Mouse (Mus musculus): ENCODE results near the gene Erh. TPM values are rescaled to one million over a fixed set of nuclear protein-coding genes. Genes with fewer than 3 reads are reported as not detected.

The Erh gene
- polyA plus RNA-seq, 1 experiment from 2014 or later = 330 TPM

DNA sequence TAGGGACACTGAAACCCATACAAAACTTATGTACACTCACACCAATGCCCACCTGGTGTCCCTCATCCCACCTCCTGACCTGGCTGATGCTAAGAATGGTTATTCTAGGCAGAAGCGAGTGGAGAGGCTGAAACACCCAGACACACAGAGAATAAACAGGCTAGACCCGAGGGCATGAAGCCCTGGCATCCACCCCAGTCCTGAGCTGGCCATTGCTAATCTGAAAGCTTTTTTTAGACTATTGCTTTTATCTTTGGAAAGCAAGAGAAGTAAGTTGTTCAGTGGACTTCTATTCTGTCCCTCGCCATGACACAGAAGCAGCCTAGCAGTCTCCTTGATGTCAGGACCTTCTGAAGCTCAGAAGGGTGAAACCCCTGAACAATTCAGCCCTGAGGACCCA, 34.2 kb downstream of the Erh start:
- no peak for ATAC-seq (ENCODE audit: low FRiP score, low read depth)
- H3K9ac ChIP-seq (replicated peaks) = no peak overlapping the region
- H3K27me3 ChIP-seq = no peaks in the 10 kb centered on the region
- no peaks in the 10 kb centered on the region for H3K4me1 ChIP-seq
- WGBS = 82% methylated on average over 3 of the region's 3 CpGs
- H3K27ac ChIP-seq (replicated peaks) = no peak overlapping the region
- no peak overlapping the region for H3K4me3 ChIP-seq
- no peaks in the 10 kb centered on the region for H3K9me3 ChIP-seq
- no peak overlapping the region for H3K4me2 ChIP-seq (replicated peaks)
- no peaks in the 10 kb centered on the region for H3K36me3 ChIP-seq

DNA sequence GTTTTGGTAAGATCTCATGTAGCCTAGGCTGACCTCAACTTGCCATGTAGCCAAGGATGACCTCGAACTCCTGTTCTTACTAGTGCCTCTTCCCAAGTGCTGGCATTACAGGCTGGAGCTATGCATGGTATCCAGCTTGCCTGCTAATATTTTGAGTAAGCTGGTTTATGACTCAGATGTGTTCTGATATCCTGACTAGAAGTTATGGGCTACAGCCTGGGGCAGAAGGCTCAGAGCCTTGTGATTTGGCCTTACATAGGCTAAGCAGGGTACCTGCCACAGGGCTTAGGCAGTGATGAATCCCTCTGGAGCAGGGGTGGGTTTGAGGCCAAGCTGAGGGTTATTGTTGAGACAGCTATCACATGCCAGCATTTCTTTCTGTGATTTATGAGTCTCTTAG, 35.6 kb downstream of the Erh start:
- no peak for ATAC-seq (ENCODE audit: low FRiP score, low read depth)
- 93% methylated on average over 1 of the region's 1 CpGs for WGBS
- no peaks in the 10 kb centered on the region for H3K27me3 ChIP-seq

GRCm38 (mm10) chr12:80604218-80604617, 39.9 kb downstream of the Erh start:
- H3K36me3 ChIP-seq = peaks cover 26% of the 10 kb centered on the region; the same call in 1 of the 2 replicates
- no peaks in the 10 kb centered on the region for H3K27me3 ChIP-seq
- H3K9ac ChIP-seq (replicated peaks) = no peak overlapping the region
- ATAC-seq (ENCODE audit: low FRiP score, low read depth) = no peak
- no peak overlapping the region for H3K4me2 ChIP-seq (replicated peaks)
- no peak overlapping the region for H3K27ac ChIP-seq (replicated peaks)
- no peaks in the 10 kb centered on the region for H3K4me1 ChIP-seq
- no peak overlapping the region for H3K4me3 ChIP-seq
- 75% methylated on average over 2 of the region's 2 CpGs for WGBS
- no peaks in the 10 kb centered on the region for H3K9me3 ChIP-seq

More for the DNA sequence above, 35.6 kb downstream of the Erh start:
- Histone ChIP-seq H3K9ac (replicated peaks) (no peak overlapping the region), H3K9me3 (no peaks in the 10 kb centered on the region), H3K4me2 (replicated peaks) (no peak overlapping the region), H3K27ac (replicated peaks) (no peak overlapping the region), H3K4me1 (no peaks in the 10 kb centered on the region), H3K36me3 (0 out of 2 replicates have a peak, but pooled peaks cover 5% of the 10 kb centered on the region), H3K4me3 (no peak overlapping the region)

- Histone ChIP-seq H3K27me3 (no peaks in the 10 kb centered on the region), H3K4me3 (no peak overlapping the region), H3K4me1 (0 out of 2 replicates have a peak, but pooled peaks cover 2% of the 10 kb centered on the region), H3K4me2 (replicated peaks) (no peak overlapping the region), H3K9ac (replicated peaks) (no peak overlapping the region), H3K36me3 (peaks cover 32% of the 10 kb centered on the region; the same call in 1 of the 2 replicates), H3K9me3 (no peaks in the 10 kb centered on the region), H3K27ac (replicated peaks) (no peak overlapping the region)
- WGBS = 88% methylated on average over 4 of the region's 4 CpGs
- ATAC-seq (ENCODE audit: low FRiP score, low read depth) = no peak
Measured at GRCm38 (mm10) chr12:80603566-80603965, 40.6 kb downstream of the Erh start.

DNA sequence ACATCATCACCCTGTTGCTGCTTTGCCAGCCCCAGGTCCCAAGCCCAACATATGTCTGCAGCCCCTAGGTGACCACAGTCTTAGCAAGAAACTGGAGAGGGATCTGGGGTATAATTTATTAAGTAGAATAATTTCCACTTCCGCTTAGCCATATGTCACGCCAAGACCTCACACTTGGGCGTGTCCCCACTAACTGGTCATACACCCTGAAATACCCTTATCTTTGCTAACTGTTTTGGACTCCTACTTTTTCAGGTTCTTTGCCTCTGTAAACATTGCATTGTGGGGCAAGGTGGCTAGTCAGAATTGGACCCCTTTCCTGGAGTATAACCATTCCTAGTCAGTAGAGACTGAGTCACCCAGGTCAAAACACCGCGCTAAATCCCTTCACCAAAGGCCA, 41.7 kb downstream of the Erh start:
- Histone ChIP-seq H3K4me2 (replicated peaks) (no peak overlapping the region), H3K36me3 (peaks cover 40% of the 10 kb centered on the region; the same call in 1 of the 2 replicates), H3K4me3 (no peak overlapping the region), H3K9ac (replicated peaks) (no peak overlapping the region), H3K9me3 (no peaks in the 10 kb centered on the region), H3K27me3 (no peaks in the 10 kb centered on the region), H3K27ac (replicated peaks) (no peak overlapping the region), H3K4me1 (0 out of 2 replicates have a peak, but pooled peaks cover 2% of the 10 kb centered on the region)
- ATAC-seq (ENCODE audit: low FRiP score, low read depth) = no peak
- WGBS = 94% methylated on average over 5 of the region's 5 CpGs

- Histone ChIP-seq H3K9ac (replicated peaks) (no peak overlapping the region), H3K4me1 (0 out of 2 replicates have a peak, but pooled peaks cover 2% of the 10 kb centered on the region), H3K27ac (replicated peaks) (no peak overlapping the region), H3K27me3 (no peaks in the 10 kb centered on the region), H3K9me3 (no peaks in the 10 kb centered on the region), H3K36me3 (peaks cover 40% of the 10 kb centered on the region; the same call in 1 of the 2 replicates), H3K4me3 (no peak overlapping the region), H3K4me2 (replicated peaks) (no peak overlapping the region)
- 89% methylated on average over 9 of the region's 9 CpGs for WGBS
- no peak for ATAC-seq (ENCODE audit: low FRiP score, low read depth)
Measured at GRCm38 (mm10) chr12:80601597-80602269, 42.4 kb downstream of the Erh start.

GRCm38 (mm10) chr12:80598756-80599155, 45.4 kb downstream of the Erh start:
- 46% methylated on average over 6 of the region's 6 CpGs for WGBS
- no peak overlapping the region for H3K27ac ChIP-seq (replicated peaks)
- H3K27me3 ChIP-seq = no peaks in the 10 kb centered on the region
- no peaks in the 10 kb centered on the region for H3K9me3 ChIP-seq
- ATAC-seq (ENCODE audit: low FRiP score, low read depth) = no peak
- peaks cover 40% of the 10 kb centered on the region; the same call in 1 of the 2 replicates for H3K36me3 ChIP-seq
- H3K4me2 ChIP-seq (replicated peaks) = no peak overlapping the region
- 0 out of 2 replicates have a peak, but pooled peaks cover 2% of the 10 kb centered on the region for H3K4me1 ChIP-seq
- H3K4me3 ChIP-seq = no peak overlapping the region
- H3K9ac ChIP-seq (replicated peaks) = no peak overlapping the region

GRCm38 (mm10) chr12:80598236-80598635, 45.9 kb downstream of the Erh start:
- ATAC-seq (ENCODE audit: low FRiP score, low read depth) = no peak
- H3K27ac ChIP-seq (replicated peaks) = no peak overlapping the region
- H3K36me3 ChIP-seq = peaks cover 40% of the 10 kb centered on the region; the same call in 1 of the 2 replicates
- H3K9ac ChIP-seq (replicated peaks) = no peak overlapping the region
- H3K4me1 ChIP-seq = 0 out of 2 replicates have a peak, but pooled peaks cover 2% of the 10 kb centered on the region
- no peak overlapping the region for H3K4me2 ChIP-seq (replicated peaks)
- 39% methylated on average over 7 of the region's 7 CpGs for WGBS
- no peak overlapping the region for H3K4me3 ChIP-seq
- no peaks in the 10 kb centered on the region for H3K27me3 ChIP-seq
- H3K9me3 ChIP-seq = no peaks in the 10 kb centered on the region

DNA sequence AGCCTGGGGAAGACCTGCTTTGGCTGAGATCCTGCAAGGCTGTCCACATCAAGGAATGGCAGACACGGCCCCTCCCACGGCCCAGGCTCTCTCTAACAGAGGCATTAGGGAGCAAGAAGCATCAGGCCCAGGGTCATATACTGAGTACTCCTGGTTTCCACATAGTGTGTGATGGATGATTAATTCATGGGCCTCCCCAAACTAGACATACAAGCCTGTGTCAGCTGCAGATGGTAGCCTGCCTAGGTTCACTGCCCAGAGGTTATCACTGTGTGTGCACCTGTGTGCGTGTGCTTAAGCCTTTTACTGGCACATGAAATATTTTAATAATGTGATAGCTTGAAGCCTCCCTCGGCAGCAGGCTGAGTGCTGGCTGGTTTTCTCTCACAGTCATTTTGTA, 48.2 kb downstream of the Erh start:
- Histone ChIP-seq H3K4me1 (0 out of 2 replicates have a peak, but pooled peaks cover 2% of the 10 kb centered on the region), H3K9me3 (no peaks in the 10 kb centered on the region), H3K36me3 (peaks cover 48% of the 10 kb centered on the region), H3K9ac (replicated peaks) (no peak overlapping the region), H3K4me3 (no peak overlapping the region), H3K27ac (replicated peaks) (no peak overlapping the region), H3K4me2 (replicated peaks) (no peak overlapping the region), H3K27me3 (no peaks in the 10 kb centered on the region)
- no peak for ATAC-seq (ENCODE audit: low FRiP score, low read depth)
- WGBS = 94% methylated on average over 4 of the region's 4 CpGs

DNA sequence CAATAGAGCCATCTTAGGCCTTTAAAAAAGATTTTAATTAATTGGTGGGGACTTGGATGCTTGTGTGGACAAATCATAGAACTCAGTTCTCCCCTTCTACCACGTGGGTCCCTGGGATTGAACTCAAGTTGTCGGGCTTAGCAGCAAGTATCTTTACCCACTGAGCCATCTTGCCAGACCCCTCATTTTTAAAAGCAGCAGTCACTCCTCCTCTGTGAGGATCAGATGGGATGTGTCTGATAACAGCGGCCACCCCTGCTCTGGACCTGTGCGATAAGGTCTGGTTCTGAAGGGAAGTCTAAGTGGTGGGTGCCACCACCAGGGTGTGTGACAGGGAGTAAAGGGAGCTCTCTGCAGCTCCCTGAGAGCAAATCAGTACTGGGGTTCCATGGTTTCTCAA, 48.6 kb downstream of the Erh start:
- no peak overlapping the region for H3K4me2 ChIP-seq (replicated peaks)
- no peak overlapping the region for H3K4me3 ChIP-seq
- H3K9me3 ChIP-seq = no peaks in the 10 kb centered on the region
- peaks cover 51% of the 10 kb centered on the region for H3K36me3 ChIP-seq
- 97% methylated on average over 4 of the region's 4 CpGs for WGBS
- ATAC-seq (ENCODE audit: low FRiP score, low read depth) = no peak
- H3K27ac ChIP-seq (replicated peaks) = no peak overlapping the region
- no peak overlapping the region for H3K9ac ChIP-seq (replicated peaks)
- H3K4me1 ChIP-seq = 0 out of 2 replicates have a peak, but pooled peaks cover 2% of the 10 kb centered on the region
- no peaks in the 10 kb centered on the region for H3K27me3 ChIP-seq

DNA sequence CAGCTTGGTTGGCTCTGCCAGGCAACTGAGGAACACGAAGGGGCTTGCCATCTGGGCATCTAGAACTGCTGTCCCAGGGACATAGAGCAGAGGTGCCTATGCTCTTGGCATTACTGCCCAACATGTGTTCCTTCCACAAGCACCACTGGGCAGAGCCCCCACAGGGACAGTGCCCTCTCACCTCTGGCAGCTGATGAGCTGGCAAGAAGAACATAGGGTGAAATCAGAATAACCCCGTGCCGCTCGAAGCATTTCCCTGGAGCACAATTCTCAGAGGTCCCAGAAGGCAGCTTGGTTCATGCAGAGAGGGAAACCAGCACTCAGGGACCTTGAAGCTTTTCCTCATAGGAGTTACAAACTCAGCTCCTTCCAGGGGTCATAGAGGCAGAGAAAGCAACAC, 49.4 kb downstream of the Erh start:
- H3K9me3 ChIP-seq = no peaks in the 10 kb centered on the region
- peaks cover 53% of the 10 kb centered on the region for H3K36me3 ChIP-seq
- no peak for ATAC-seq (ENCODE audit: low FRiP score, low read depth)
- no peak overlapping the region for H3K4me2 ChIP-seq (replicated peaks)
- no peak overlapping the region for H3K4me3 ChIP-seq
- no peaks in the 10 kb centered on the region for H3K27me3 ChIP-seq
- 94% methylated on average over 4 of the region's 4 CpGs for WGBS
- H3K27ac ChIP-seq (replicated peaks) = no peak overlapping the region
- no peak overlapping the region for H3K9ac ChIP-seq (replicated peaks)
- 0 out of 2 replicates have a peak, but pooled peaks cover 2% of the 10 kb centered on the region for H3K4me1 ChIP-seq

GRCm38 (mm10) chr12:80594141-80594540, 50.0 kb downstream of the Erh start:
- no peak overlapping the region for H3K4me2 ChIP-seq (replicated peaks)
- H3K9me3 ChIP-seq = no peaks in the 10 kb centered on the region
- no peak for ATAC-seq (ENCODE audit: low FRiP score, low read depth)
- no peak overlapping the region for H3K4me3 ChIP-seq
- no peak overlapping the region for H3K9ac ChIP-seq (replicated peaks)
- 87% methylated on average over 4 of the region's 4 CpGs for WGBS
- no peak overlapping the region for H3K27ac ChIP-seq (replicated peaks)
- H3K4me1 ChIP-seq = 0 out of 2 replicates have a peak, but pooled peaks cover 2% of the 10 kb centered on the region
- H3K27me3 ChIP-seq = no peaks in the 10 kb centered on the region
- H3K36me3 ChIP-seq = peaks cover 52% of the 10 kb centered on the region

All from midbrain, embryonic 12.5 days (tissue).